Mouse (Mus musculus) embryonic facial prominence, embryonic 11.5 days (tissue): ENCODE data around the gene Lgi4. TPM values are rescaled to one million over a fixed set of nuclear protein-coding genes. Genes with fewer than 3 reads are reported as not detected.

Experiments used
- ATAC-seq: fragments of 200-750 bp; cut with Nextera tagmentation; replicated peaks from 2 replicates; pipeline ENCODE4 v1.8.0; 2017; ENCODE audit warnings: low read depth; ENCODE audit not compliant: insufficient number of reproducible peaks, low FRiP score, low TSS enrichment
- DNase-seq: peaks from one replicate; pipeline ENCODE4 v3.0.0-alpha.2; 2015; ENCODE audit warnings: low spot score
- H3K27ac ChIP-seq: fragments of 300-500 bp; sonication (generic); replicated peaks from 2 replicates; pipeline ENCODE4 v1.5.1; 2014; ENCODE audit warnings: mild to moderate bottlenecking, low read depth, low read length, control low read depth
- H3K27me3 ChIP-seq: fragments of 300-500 bp; sonication (generic); 2 replicates; pipeline ENCODE4 v1.6.1; 2014; ENCODE audit warnings: mild to moderate bottlenecking, low read length, moderate library complexity, mixed read lengths; ENCODE audit not compliant: control insufficient read depth, insufficient read depth
- H3K36me3 ChIP-seq: fragments of 300-500 bp; sonication (generic); replicated peaks from 2 replicates; pipeline ENCODE4 v1.6.1; 2014; ENCODE audit warnings: low read depth, mild to moderate bottlenecking, low read length, moderate library complexity, mixed read lengths; ENCODE audit not compliant: control insufficient read depth, insufficient read depth
- H3K4me1 ChIP-seq: fragments of 300-500 bp; sonication (generic); 2 replicates; pipeline ENCODE4 v1.6.1; 2014; ENCODE audit warnings: low read length, mixed read lengths; ENCODE audit not compliant: control insufficient read depth, insufficient read depth
- H3K4me2 ChIP-seq: fragments of 300-500 bp; sonication (generic); 2 replicates; pipeline ENCODE4 v1.6.1; 2014; ENCODE audit warnings: low read depth, mild to moderate bottlenecking, control low read depth, low read length, moderate library complexity
- H3K4me3 ChIP-seq: fragments of 300-500 bp; sonication (generic); 2 replicates; pipeline ENCODE4 v1.5.1; 2014; ENCODE audit warnings: low read depth, low read length, control low read depth
- H3K9ac ChIP-seq: fragments of 300-500 bp; sonication (generic); replicated peaks from 2 replicates; pipeline ENCODE4 v1.6.1; 2014; ENCODE audit warnings: mild to moderate bottlenecking, control low read depth, low read length
- H3K9me3 ChIP-seq: fragments of 300-500 bp; sonication (generic); replicated peaks from 2 replicates; pipeline ENCODE4 v1.6.1; 2016; ENCODE audit warnings: mild to moderate bottlenecking, low read length, inconsistent platforms, mixed read lengths; ENCODE audit not compliant: control insufficient read depth
- WGBS: fragments of 180-500 bp; shearing (Covaris S2); extraction: QIAGEN DNeasy Blood & Tissue Kit; methylation state at CpG from one replicate; pipeline ENCODE4 v1.1.7; 2014; 5-methylcytosine and 5-hydroxymethylcytosine counted together
- polyA plus RNA-seq: library from polyadenylated mRNA; unstranded; fragments of >200 nt; fragmentation: Nextera tagmentation; extraction: Ambion mirVana; gene quantifications from 2 replicates; pipeline ENCODE4 v1.2.1, GENCODE M21; 2014

Lgi4 gene
- polyA plus RNA-seq, 1 experiment from 2014 or later: 1.2 TPM

GRCm38 (mm10) chr7:31094774-31095501, 35.8 kb downstream of the Lgi4 start:
- Histone ChIP-seq H3K27ac (no peak overlapping the region), H3K27me3 (no peaks in the 10 kb centered on the region), H3K4me2 (no peak overlapping the region), H3K36me3 (no peaks in the 10 kb centered on the region), H3K9me3 (no peaks in the 10 kb centered on the region), H3K4me1 (no peaks in the 10 kb centered on the region), H3K4me3 (no peak overlapping the region), H3K9ac (no peak overlapping the region)
- DNase-seq (no peak), ATAC-seq (no peak)
- 26% methylated on average over 12 of the region's 12 CpGs for WGBS

- no peak overlapping the region for H3K9ac ChIP-seq
- no peak for ATAC-seq
- H3K9me3 ChIP-seq: no peaks in the 10 kb centered on the region
- H3K36me3 ChIP-seq: no peaks in the 10 kb centered on the region
- no peaks in the 10 kb centered on the region for H3K4me1 ChIP-seq
- H3K4me3 ChIP-seq: no peak overlapping the region
- H3K27me3 ChIP-seq: no peaks in the 10 kb centered on the region
- no peak overlapping the region for H3K4me2 ChIP-seq
- WGBS: 72% methylated on average over 9 of the region's 9 CpGs
- no peak overlapping the region for H3K27ac ChIP-seq
- peak; percentile 32 for DNase-seq
Observed at GRCm38 (mm10) chr7:31096892-31097564, 37.9 kb downstream of the Lgi4 start.

- ATAC-seq (peak; percentile 88), DNase-seq (peak; percentile 96)
- H3K4me1 ChIP-seq: no peaks in the 10 kb centered on the region
- H3K27me3 ChIP-seq: no peaks in the 10 kb centered on the region
- no peaks in the 10 kb centered on the region for H3K36me3 ChIP-seq
- peak overlapping the region; percentile 21 for H3K4me2 ChIP-seq
- H3K27ac ChIP-seq: no peak overlapping the region
- H3K9me3 ChIP-seq: no peaks in the 10 kb centered on the region
- H3K9ac ChIP-seq: peak overlapping the region; percentile 25
- 36% methylated on average over 19 of the region's 20 CpGs for WGBS
- peak overlapping the region; percentile 1; the same call in 1 of the 2 replicates for H3K4me3 ChIP-seq
Observed at GRCm38 (mm10) chr7:31097583-31098248, 38.6 kb downstream of the Lgi4 start.

- Histone ChIP-seq H3K4me2 (no peak overlapping the region), H3K27ac (no peak overlapping the region), H3K4me1 (no peaks in the 10 kb centered on the region), H3K4me3 (no peak overlapping the region), H3K9me3 (no peaks in the 10 kb centered on the region), H3K9ac (no peak overlapping the region), H3K36me3 (no peaks in the 10 kb centered on the region), H3K27me3 (no peaks in the 10 kb centered on the region)
- ATAC-seq (no peak), DNase-seq (no peak)
- 80% methylated on average over 22 of the region's 22 CpGs for WGBS
Observed at GRCm38 (mm10) chr7:31098697-31099611, 39.8 kb downstream of the Lgi4 start.

GRCm38 (mm10) chr7:31099612-31099982, 40.5 kb downstream of the Lgi4 start:
- DNase-seq (no peak), ATAC-seq (no peak)
- Histone ChIP-seq H3K36me3 (no peaks in the 10 kb centered on the region), H3K4me2 (no peak overlapping the region), H3K4me3 (no peak overlapping the region), H3K4me1 (no peaks in the 10 kb centered on the region), H3K27ac (no peak overlapping the region), H3K9ac (no peak overlapping the region), H3K9me3 (no peaks in the 10 kb centered on the region), H3K27me3 (no peaks in the 10 kb centered on the region)
- 82% methylated on average over 6 of the region's 6 CpGs for WGBS

GRCm38 (mm10) chr7:31100786-31101185, 41.6 kb downstream of the Lgi4 start:
- H3K27me3 ChIP-seq: no peaks in the 10 kb centered on the region
- WGBS: 82% methylated on average over 14 of the region's 14 CpGs
- no peak for ATAC-seq

GRCm38 (mm10) chr7:31105061-31105768, 46.1 kb downstream of the Lgi4 start:
- no peak overlapping the region for H3K4me3 ChIP-seq

More at GRCm38 (mm10) chr7:31100786-31101185, 41.6 kb downstream of the Lgi4 start:
- DNase-seq: no peak
- Histone ChIP-seq H3K4me1 (no peaks in the 10 kb centered on the region), H3K9ac (no peak overlapping the region), H3K4me3 (no peak overlapping the region), H3K27ac (no peak overlapping the region), H3K4me2 (no peak overlapping the region), H3K9me3 (no peaks in the 10 kb centered on the region), H3K36me3 (no peaks in the 10 kb centered on the region)

More at GRCm38 (mm10) chr7:31105061-31105768, 46.1 kb downstream of the Lgi4 start:
- no peak overlapping the region for H3K9ac ChIP-seq
- no peaks in the 10 kb centered on the region for H3K4me1 ChIP-seq
- H3K36me3 ChIP-seq: no peaks in the 10 kb centered on the region
- 60% methylated on average over 15 of the region's 15 CpGs for WGBS
- H3K9me3 ChIP-seq: no peaks in the 10 kb centered on the region
- H3K27ac ChIP-seq: no peak overlapping the region
- no peak overlapping the region for H3K4me2 ChIP-seq
- ATAC-seq (no peak), DNase-seq (peak; percentile 46)
- no peaks in the 10 kb centered on the region for H3K27me3 ChIP-seq
